Mouse (Mus musculus) ES-Bruce4 (cell line): ENCODE results near the gene Fbxl7. TPM values are rescaled to one million over a fixed set of nuclear protein-coding genes. Genes with fewer than 3 reads are reported as not detected.

ENCODE experiments used
- H3K27ac ChIP-seq: 2 replicates; pipeline ENCODE4 v1.5.1; 2012; ENCODE audit warnings: low read length, inconsistent platforms; ENCODE audit not compliant: insufficient read depth
- H3K27me3 ChIP-seq: 2 replicates; pipeline ENCODE4 v1.6.1; 2012; ENCODE audit warnings: mild to moderate bottlenecking, low read length, inconsistent platforms; ENCODE audit not compliant: control insufficient read depth, poor library complexity, insufficient read depth, severe bottlenecking
- H3K36me3 ChIP-seq: 2 replicates; pipeline ENCODE4 v1.6.1; 2012; ENCODE audit warnings: inconsistent platforms, mild to moderate bottlenecking, low read length, moderate library complexity; ENCODE audit not compliant: control insufficient read depth, poor library complexity, insufficient read depth, severe bottlenecking
- H3K4me1 ChIP-seq: one replicate; pipeline ENCODE4 v1.8.1; 2011; ENCODE audit warnings: low read length; ENCODE audit not compliant: control insufficient read depth, insufficient read depth
- H3K4me3 ChIP-seq: 2 replicates; pipeline ENCODE4 v1.5.1; 2011; ENCODE audit warnings: low read depth, mild to moderate bottlenecking, low read length
- H3K9ac ChIP-seq: 2 replicates; pipeline ENCODE4 v1.6.1; 2012; ENCODE audit warnings: low read depth, mild to moderate bottlenecking, inconsistent platforms; ENCODE audit not compliant: poor library complexity, severe bottlenecking
- H3K9me3 ChIP-seq: replicated peaks from 2 replicates; pipeline ENCODE4 v1.6.1; 2012; ENCODE audit warnings: mild to moderate bottlenecking, low read length, inconsistent platforms; ENCODE audit not compliant: control insufficient read depth, poor library complexity, insufficient read depth, severe bottlenecking
- CTCF ChIP-seq: IDR thresholded peaks from one replicate; pipeline ENCODE4 v1.8.1; 2011; ENCODE audit warnings: low read depth, low read length
- EP300 ChIP-seq: IDR thresholded peaks from 2 replicates; pipeline ENCODE4 v1.6.1; 2011; ENCODE audit warnings: low read depth, low read length; ENCODE audit not compliant: insufficient read depth
- POLR2A ChIP-seq: IDR thresholded peaks from one replicate; pipeline ENCODE4 v1.8.1; 2011; ENCODE audit warnings: low read length; ENCODE audit not compliant: insufficient read depth
- polyA plus RNA-seq: library from polyadenylated mRNA; stranded (reverse); fragments of >200 nt; gene quantifications from 2 replicates; pipeline ENCODE4 v1.2.4, GENCODE M21; 2011; ENCODE audit warnings: low read depth; ENCODE audit not compliant: missing spikeins, insufficient read depth, insufficient read length

The Fbxl7 gene
- polyA plus RNA-seq, 1 experiment = 0.75 TPM

- Histone ChIP-seq H3K4me1 (no peaks in the 10 kb centered on the region), H3K9me3 (no peaks in the 10 kb centered on the region), H3K4me3 (no peak overlapping the region), H3K9ac (no peak overlapping the region), H3K36me3 (no peaks in the 10 kb centered on the region), H3K27me3 (no peaks in the 10 kb centered on the region), H3K27ac (no peak overlapping the region)
- TF ChIP-seq EP300 = no peak
- no peak for TF ChIP-seq CTCF
- TF ChIP-seq POLR2A = no peak
These were observed 95.8 kb downstream of the Fbxl7 start for GRCm38 (mm10) chr15:26799457-26800021.

- Histone ChIP-seq H3K4me1 (no peaks in the 10 kb centered on the region), H3K36me3 (no peaks in the 10 kb centered on the region), H3K27ac (no peak overlapping the region), H3K9ac (no peak overlapping the region), H3K4me3 (no peak overlapping the region), H3K27me3 (no peaks in the 10 kb centered on the region), H3K9me3 (no peaks in the 10 kb centered on the region)
- TF ChIP-seq CTCF (no peak), EP300 (no peak), POLR2A (no peak)
These were observed 99.4 kb downstream of the Fbxl7 start for GRCm38 (mm10) chr15:26795937-26796336.

- H3K27ac ChIP-seq = no peak overlapping the region
- no peaks in the 10 kb centered on the region for H3K36me3 ChIP-seq
These were observed 99.9 kb downstream of the Fbxl7 start for GRCm38 (mm10) chr15:26795518-26795917.

GRCm38 (mm10) chr15:26787148-26787547 lies 108.2 kb downstream of the Fbxl7 start:
- TF ChIP-seq CTCF = no peak
- TF ChIP-seq POLR2A = no peak
- TF ChIP-seq EP300 = no peak
- Histone ChIP-seq H3K9ac (no peak overlapping the region), H3K27me3 (no peaks in the 10 kb centered on the region), H3K4me3 (no peak overlapping the region), H3K27ac (no peak overlapping the region), H3K36me3 (no peaks in the 10 kb centered on the region), H3K9me3 (no peaks in the 10 kb centered on the region), H3K4me1 (no peaks in the 10 kb centered on the region)

More at GRCm38 (mm10) chr15:26795518-26795917, 99.9 kb downstream of the Fbxl7 start:
- Histone ChIP-seq H3K4me3 (no peak overlapping the region), H3K4me1 (no peaks in the 10 kb centered on the region), H3K9me3 (no peaks in the 10 kb centered on the region), H3K9ac (no peak overlapping the region), H3K27me3 (no peaks in the 10 kb centered on the region)
- TF ChIP-seq EP300 (no peak), POLR2A (no peak), CTCF (no peak)

GRCm38 (mm10) chr15:26780557-26780956 lies 114.8 kb downstream of the Fbxl7 start:
- TF ChIP-seq POLR2A = no peak
- Histone ChIP-seq H3K36me3 (no peaks in the 10 kb centered on the region), H3K4me3 (no peak overlapping the region), H3K27me3 (no peaks in the 10 kb centered on the region), H3K4me1 (no peaks in the 10 kb centered on the region), H3K9ac (no peak overlapping the region), H3K9me3 (no peaks in the 10 kb centered on the region), H3K27ac (no peak overlapping the region)

- Histone ChIP-seq H3K36me3 (no peaks in the 10 kb centered on the region), H3K9me3 (no peaks in the 10 kb centered on the region), H3K27ac (no peak overlapping the region), H3K27me3 (no peaks in the 10 kb centered on the region), H3K9ac (no peak overlapping the region), H3K4me3 (no peak overlapping the region), H3K4me1 (no peaks in the 10 kb centered on the region)
- TF ChIP-seq CTCF (no peak), EP300 (no peak), POLR2A (no peak)
These were observed 116.3 kb downstream of the Fbxl7 start for GRCm38 (mm10) chr15:26779129-26779528.
